Mouse (Mus musculus) E14TG2a.4 (cell line): ENCODE measurements around the gene Wdr18.

Source experiments
- H3K27me3 ChIP-seq: 2 replicates; pipeline ENCODE4 v1.6.1; 2014; ENCODE audit warnings: low read length, control low read depth; ENCODE audit not compliant: insufficient read depth
- H3K36me3 ChIP-seq: 2 replicates; pipeline ENCODE4 v1.6.1; 2014; ENCODE audit warnings: low read length, control low read depth; ENCODE audit not compliant: insufficient read depth
- H3K4me1 ChIP-seq: replicated peaks from 2 replicates; pipeline ENCODE4 v1.6.1; 2014; ENCODE audit warnings: low read depth, low read length, control low read depth
- H3K4me3 ChIP-seq: replicated peaks from 2 replicates; pipeline ENCODE4 v1.5.1; 2014; ENCODE audit warnings: mild to moderate bottlenecking, low read length
- H3K9me3 ChIP-seq: 2 replicates; pipeline ENCODE4 v1.6.1; 2014; ENCODE audit warnings: low read length, control low read depth
- CTCF ChIP-seq: conservative IDR thresholded peaks from 2 replicates; pipeline ENCODE4 v1.5.1; 2014; ENCODE audit warnings: low read length
- NANOG ChIP-seq: IDR thresholded peaks from 2 replicates; pipeline ENCODE4 v1.6.1; 2014; ENCODE audit warnings: borderline replicate concordance, low read length, mixed read lengths
- POU5F1 ChIP-seq: IDR thresholded peaks from 2 replicates; pipeline ENCODE4 v1.6.1; 2014; ENCODE audit warnings: low read length, borderline replicate concordance

The Wdr18 gene

GRCm38 (mm10) chr10:79936911-79937441 lies 23.0 kb upstream of the Wdr18 start:
- peak overlapping the region; percentile 70 for H3K4me3 ChIP-seq
- H3K36me3 ChIP-seq: peaks cover 2% of the 10 kb centered on the region; the same call in 1 of the 2 replicates
- H3K4me1 ChIP-seq: peaks cover 66% of the 10 kb centered on the region
- H3K9me3 ChIP-seq: no peaks in the 10 kb centered on the region
- no peak for TF ChIP-seq NANOG
- TF ChIP-seq CTCF: no peak
- TF ChIP-seq POU5F1: no peak
- H3K27me3 ChIP-seq: no peaks in the 10 kb centered on the region; the same call in 1 of the 2 replicates

- peak overlapping the region; percentile 54; the same call in 1 of the 2 replicates for H3K4me3 ChIP-seq
- no peaks in the 10 kb centered on the region for H3K9me3 ChIP-seq
- H3K36me3 ChIP-seq: no peaks in the 10 kb centered on the region; the same call in 1 of the 2 replicates
- H3K27me3 ChIP-seq: no peaks in the 10 kb centered on the region; the same call in 1 of the 2 replicates
- peaks cover 58% of the 10 kb centered on the region for H3K4me1 ChIP-seq
- TF ChIP-seq NANOG (no peak), CTCF (no peak), POU5F1 (no peak)
Observed at GRCm38 (mm10) chr10:79937775-79938526, 22.0 kb upstream of the Wdr18 start.

- Histone ChIP-seq H3K4me3 (no peak overlapping the region), H3K9me3 (no peaks in the 10 kb centered on the region)
Observed at GRCm38 (mm10) chr10:79940749-79941148, 19.2 kb upstream of the Wdr18 start.

GRCm38 (mm10) chr10:79942988-79943387 lies 17.0 kb upstream of the Wdr18 start:
- no peak overlapping the region for H3K4me3 ChIP-seq
- no peaks in the 10 kb centered on the region for H3K9me3 ChIP-seq
- H3K27me3 ChIP-seq: no peaks in the 10 kb centered on the region
- H3K36me3 ChIP-seq: no peaks in the 10 kb centered on the region
- TF ChIP-seq NANOG (no peak), CTCF (no peak), POU5F1 (no peak)
- peaks cover 43% of the 10 kb centered on the region for H3K4me1 ChIP-seq

More at GRCm38 (mm10) chr10:79940749-79941148, 19.2 kb upstream of the Wdr18 start:
- Histone ChIP-seq H3K36me3 (no peaks in the 10 kb centered on the region), H3K27me3 (no peaks in the 10 kb centered on the region; the same call in 1 of the 2 replicates), H3K4me1 (peaks cover 49% of the 10 kb centered on the region)
- TF ChIP-seq CTCF (no peak), POU5F1 (no peak), NANOG (no peak)

- Histone ChIP-seq H3K36me3 (no peaks in the 10 kb centered on the region), H3K4me3 (no peak overlapping the region), H3K27me3 (no peaks in the 10 kb centered on the region), H3K9me3 (no peaks in the 10 kb centered on the region), H3K4me1 (peaks cover 41% of the 10 kb centered on the region)
- TF ChIP-seq NANOG (no peak), CTCF (no peak), POU5F1 (no peak)
Observed at GRCm38 (mm10) chr10:79943471-79943901, 16.5 kb upstream of the Wdr18 start.

- no peak for TF ChIP-seq CTCF
- TF ChIP-seq POU5F1: no peak
- TF ChIP-seq NANOG: no peak
Observed at GRCm38 (mm10) chr10:79945507-79946234, 14.3 kb upstream of the Wdr18 start.

GRCm38 (mm10) chr10:79946752-79947322 lies 13.1 kb upstream of the Wdr18 start:
- H3K4me3 ChIP-seq: no peak overlapping the region
- TF ChIP-seq POU5F1 (no peak), NANOG (no peak), CTCF (no peak)
- H3K36me3 ChIP-seq: peaks cover 17% of the 10 kb centered on the region
- no peaks in the 10 kb centered on the region for H3K27me3 ChIP-seq
- peaks cover 51% of the 10 kb centered on the region for H3K4me1 ChIP-seq
- no peaks in the 10 kb centered on the region for H3K9me3 ChIP-seq

More at GRCm38 (mm10) chr10:79945507-79946234, 14.3 kb upstream of the Wdr18 start:
- Histone ChIP-seq H3K9me3 (no peaks in the 10 kb centered on the region), H3K27me3 (no peaks in the 10 kb centered on the region), H3K36me3 (peaks cover 11% of the 10 kb centered on the region; the same call in 1 of the 2 replicates), H3K4me3 (no peak overlapping the region), H3K4me1 (peaks cover 40% of the 10 kb centered on the region)

GRCm38 (mm10) chr10:79947502-79947901 lies 12.4 kb upstream of the Wdr18 start:
- Histone ChIP-seq H3K4me3 (no peak overlapping the region), H3K9me3 (no peaks in the 10 kb centered on the region), H3K27me3 (no peaks in the 10 kb centered on the region), H3K36me3 (peaks cover 17% of the 10 kb centered on the region), H3K4me1 (peaks cover 51% of the 10 kb centered on the region)
- TF ChIP-seq POU5F1 (no peak), NANOG (no peak), CTCF (no peak)
